Comparison of ENCODE assay signal across 15 mouse cellular contexts in genomic region chr15:65639484-65639883, GRCm38 (mm10).
"Had no signal": no experiment of that assay in that cellular context is flagged by ENCODE, and none has a peak within 500 bp of the region (broad histone marks: within the 10 kb centered on the region; RNA-seq: fewer than 3 reads in every experiment).

No protein-coding gene starts in this region.

- ATAC-seq: intestine, embryonic 16.5 days; liver, embryonic 12.5 days had no signal

- DNase-seq: kidney, adult 18-20 months; kidney, adult 9 months; kidney, postnatal 14 days; kidney, postnatal 4 days; layer of hippocampus, adult 9-11 months; lung, adult 18-20 months; lung, postnatal 10 days; lung, postnatal 36 days; midbrain, embryonic 14.5 days; right cerebral cortex, postnatal 25 days; spleen, adult 18-20 months; thymus, adult 18-20 months; thymus, postnatal 36 days had no signal
